Mouse (Mus musculus) lung, adult 2 months (tissue): ENCODE results near the gene Tmtc2. TPM values are rescaled to one million over a fixed set of nuclear protein-coding genes. Genes with fewer than 3 reads are reported as not detected.

Source experiments
- DNase-seq: peaks from one replicate; pipeline ENCODE4 v3.0.0; 2022
- H3K4me1 ChIP-seq: fragments of 200-500 bp; 2 replicates; pipeline ENCODE4 v1.6.1; 2011; ENCODE audit warnings: low read length; ENCODE audit not compliant: control insufficient read depth, insufficient read depth
- H3K4me3 ChIP-seq: fragments of 200-500 bp; replicated peaks from 2 replicates; pipeline ENCODE3; 2011; ENCODE audit warnings: low read depth, mild to moderate bottlenecking, control low read depth, low read length; ENCODE audit errors: extremely low read depth
- CTCF ChIP-seq: fragments of 200-500 bp; IDR thresholded peaks from 2 replicates; pipeline ENCODE4 v1.5.1; 2011; ENCODE audit warnings: mild to moderate bottlenecking, low read length, control low read depth; ENCODE audit not compliant: insufficient read depth
- POLR2A ChIP-seq: fragments of 200-500 bp; IDR thresholded peaks from 2 replicates; pipeline ENCODE4 v1.6.1; 2011; ENCODE audit warnings: low read depth, mild to moderate bottlenecking, control low read depth, low read length, borderline replicate concordance; ENCODE audit errors: extremely low read depth
- WGBS: fragments of 180-500 bp; shearing (Covaris S2); methylation state at CpG from one replicate; pipeline ENCODE4 v1.1.7; 2018; 5-methylcytosine and 5-hydroxymethylcytosine counted together
- polyA plus RNA-seq: library from polyadenylated mRNA; depleted of rRNA; stranded (reverse); fragments of >200 nt; gene quantifications from 2 replicates; pipeline ENCODE4 v1.2.3, GENCODE M21; 2012

The Tmtc2 gene
- polyA plus RNA-seq, 1 experiment: 17.7 TPM

- H3K4me1 ChIP-seq: no peaks in the 10 kb centered on the region
- no peak overlapping the region for H3K4me3 ChIP-seq
- TF ChIP-seq CTCF (no peak), POLR2A (no peak)
- DNase-seq: no peak
- WGBS: 78% methylated on average over 2 of the region's 2 CpGs
Observed at GRCm38 (mm10) chr10:105228623-105229022, 345.6 kb downstream of the Tmtc2 start.

- DNase-seq: no peak
- H3K4me3 ChIP-seq: no peak overlapping the region
- 39% methylated on average over 5 of the region's 5 CpGs for WGBS
- no peaks in the 10 kb centered on the region for H3K4me1 ChIP-seq
- no peak for TF ChIP-seq CTCF
- no peak for TF ChIP-seq POLR2A
Observed at GRCm38 (mm10) chr10:105227631-105228030, 346.6 kb downstream of the Tmtc2 start.

GRCm38 (mm10) chr10:105225714-105226113, 348.5 kb downstream of the Tmtc2 start:
- no peak for DNase-seq
- no peak for TF ChIP-seq CTCF
- no peak for TF ChIP-seq POLR2A
- 56% methylated on average over 6 of the region's 6 CpGs for WGBS
- Histone ChIP-seq H3K4me1 (no peaks in the 10 kb centered on the region), H3K4me3 (no peak overlapping the region)

GRCm38 (mm10) chr10:105222904-105223303, 351.3 kb downstream of the Tmtc2 start:
- no peak overlapping the region for H3K4me3 ChIP-seq
- 82% methylated on average over 5 of the region's 5 CpGs for WGBS
- no peak for DNase-seq
- H3K4me1 ChIP-seq: no peaks in the 10 kb centered on the region
- no peak for TF ChIP-seq POLR2A
- no peak for TF ChIP-seq CTCF

- H3K4me3 ChIP-seq: no peak overlapping the region
- DNase-seq: no peak
- WGBS: 77% methylated on average over 10 of the region's 10 CpGs
- TF ChIP-seq CTCF (no peak), POLR2A (no peak)
- H3K4me1 ChIP-seq: peaks cover 4% of the 10 kb centered on the region
Observed at GRCm38 (mm10) chr10:105201491-105201890, 372.8 kb downstream of the Tmtc2 start.

GRCm38 (mm10) chr10:105200678-105201077, 373.6 kb downstream of the Tmtc2 start:
- no peak for TF ChIP-seq CTCF
- TF ChIP-seq POLR2A: no peak
- no peak for DNase-seq
- WGBS: 90% methylated on average over 2 of the region's 2 CpGs
- Histone ChIP-seq H3K4me1 (peaks cover 4% of the 10 kb centered on the region), H3K4me3 (no peak overlapping the region)

GRCm38 (mm10) chr10:105200092-105200491, 374.2 kb downstream of the Tmtc2 start:
- H3K4me3 ChIP-seq: no peak overlapping the region
- 48% methylated on average over 4 of the region's 4 CpGs for WGBS
- TF ChIP-seq POLR2A (no peak), CTCF (no peak)
- peaks cover 4% of the 10 kb centered on the region for H3K4me1 ChIP-seq
- no peak for DNase-seq

- Histone ChIP-seq H3K4me3 (no peak overlapping the region), H3K4me1 (peaks cover 4% of the 10 kb centered on the region)
- no peak for DNase-seq
- WGBS: 83% methylated on average over 5 of the region's 5 CpGs
- TF ChIP-seq CTCF (no peak), POLR2A (no peak)
Observed at GRCm38 (mm10) chr10:105199515-105199914, 374.7 kb downstream of the Tmtc2 start.

- Histone ChIP-seq H3K4me1 (peaks cover 4% of the 10 kb centered on the region), H3K4me3 (no peak overlapping the region)
- WGBS: 93% methylated on average over 2 of the region's 2 CpGs
- DNase-seq: no peak
- no peak for TF ChIP-seq CTCF
- no peak for TF ChIP-seq POLR2A
Observed at GRCm38 (mm10) chr10:105195377-105195776, 378.9 kb downstream of the Tmtc2 start.

GRCm38 (mm10) chr10:105193756-105194460, 380.3 kb downstream of the Tmtc2 start:
- Histone ChIP-seq H3K4me1 (no peaks in the 10 kb centered on the region; the same call in 1 of the 2 replicates), H3K4me3 (no peak overlapping the region)
- WGBS: 82% methylated on average over 4 of the region's 4 CpGs
- DNase-seq: no peak
- TF ChIP-seq POLR2A (no peak), CTCF (no peak)
